Mouse (Mus musculus) intestine, postnatal 0 days (tissue): ENCODE measurements at regions not wholly inside any gene's neighbourhood (a gene's known extent, or its start where the extent isn't known, plus 50 kb on each side); places are given as distances from the start of the nearest gene placed in this dataset.

ENCODE experiments used
- ATAC-seq: fragments of 200-750 bp; cut with Nextera tagmentation; 2 replicates; pipeline ENCODE4 v1.8.0; 2017; ENCODE audit warnings: mild to moderate bottlenecking, moderate TSS enrichment, moderate library complexity
- H3K27ac ChIP-seq: fragments of 300-500 bp; sonication (generic); 2 replicates; pipeline ENCODE4 v1.5.1; 2014; ENCODE audit warnings: mild to moderate bottlenecking, low read depth, low read length, moderate library complexity
- H3K27me3 ChIP-seq: fragments of 300-500 bp; sonication (generic); replicated peaks from 2 replicates; pipeline ENCODE4 v1.6.1; 2014; ENCODE audit warnings: low read length, mixed read lengths; ENCODE audit not compliant: control insufficient read depth, insufficient read depth
- H3K36me3 ChIP-seq: fragments of 300-500 bp; sonication (generic); 2 replicates; pipeline ENCODE4 v1.6.1; 2014; ENCODE audit warnings: mild to moderate bottlenecking, moderate library complexity; ENCODE audit not compliant: control insufficient read depth, insufficient read depth
- H3K4me1 ChIP-seq: fragments of 300-500 bp; sonication (generic); replicated peaks from 2 replicates; pipeline ENCODE4 v1.6.1; 2014; ENCODE audit warnings: antibody characterized with exemption, low read length, mixed read lengths; ENCODE audit not compliant: control insufficient read depth, insufficient read depth
- H3K4me2 ChIP-seq: fragments of 300-500 bp; sonication (generic); replicated peaks from 2 replicates; pipeline ENCODE4 v1.6.1; 2014; ENCODE audit warnings: low read depth, mild to moderate bottlenecking, moderate library complexity
- H3K4me3 ChIP-seq: fragments of 300-500 bp; sonication (generic); 2 replicates; pipeline ENCODE4 v1.5.1; 2014; ENCODE audit warnings: low read depth, low read length
- H3K9ac ChIP-seq: fragments of 300-500 bp; sonication (generic); 2 replicates; pipeline ENCODE4 v1.6.1; 2014; ENCODE audit warnings: mild to moderate bottlenecking, low read depth, low read length
- H3K9me3 ChIP-seq: fragments of 300-500 bp; sonication (generic); 2 replicates; pipeline ENCODE4 v1.6.1; 2016; ENCODE audit warnings: mixed run types; ENCODE audit not compliant: control insufficient read depth
- CTCF ChIP-seq: sonication (generic); IDR thresholded peaks from 2 replicates; pipeline ENCODE4 v1.5.1; 2016; ENCODE audit warnings: low read depth, mild to moderate bottlenecking, control low read depth, antibody characterized with exemption, moderate library complexity
- WGBS: fragments of 180-500 bp; shearing (Covaris S2); extraction: QIAGEN DNeasy Blood & Tissue Kit; methylation state at CpG from one replicate; pipeline ENCODE4 v1.1.7; 2014; 5-methylcytosine and 5-hydroxymethylcytosine counted together

DNA sequence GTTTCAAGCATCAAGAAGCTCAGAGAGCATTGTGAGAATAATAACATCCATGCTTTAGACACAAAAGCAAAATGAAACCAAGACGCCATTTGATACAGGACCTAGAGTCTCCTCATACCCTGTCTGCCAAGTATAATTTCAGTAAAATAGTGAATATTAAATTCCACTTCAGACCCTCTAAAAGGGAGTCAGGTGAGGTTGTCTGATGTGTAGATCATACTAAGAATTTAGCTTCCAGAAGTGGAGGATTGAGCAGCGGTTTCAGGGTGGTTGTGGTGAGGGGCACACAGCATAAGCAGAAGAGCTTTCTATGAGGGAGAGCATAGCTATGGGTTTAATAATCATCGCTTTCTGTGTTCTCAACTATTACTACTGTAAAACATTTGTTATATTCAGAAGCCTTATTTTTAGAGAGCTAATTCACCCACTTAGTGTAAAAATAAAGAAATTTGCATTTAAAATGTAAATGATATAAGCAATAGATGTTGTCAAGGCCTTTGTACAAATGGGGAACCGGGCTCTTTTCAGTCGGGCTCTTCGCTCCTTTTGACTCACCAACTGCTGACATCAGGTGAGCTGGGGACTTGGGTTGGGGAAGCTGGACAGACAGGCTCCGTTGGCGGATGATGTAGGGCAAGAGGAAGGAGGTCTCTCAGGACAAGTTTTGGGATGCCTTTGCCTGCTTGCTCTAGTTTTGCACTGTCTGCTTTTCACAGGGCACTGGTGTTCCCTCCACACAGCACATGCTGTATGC is 85.2 kb upstream of the Ankrd1 start:
- Histone ChIP-seq H3K9ac (no peak overlapping the region), H3K4me3 (no peak overlapping the region), H3K27me3 (no peaks in the 10 kb centered on the region), H3K27ac (no peak overlapping the region), H3K4me2 (no peak overlapping the region), H3K9me3 (no peaks in the 10 kb centered on the region), H3K36me3 (no peaks in the 10 kb centered on the region), H3K4me1 (no peaks in the 10 kb centered on the region)
- WGBS = 98% methylated on average over 8 of the region's 8 CpGs
- no peak for ATAC-seq
- no peak for TF ChIP-seq CTCF

DNA sequence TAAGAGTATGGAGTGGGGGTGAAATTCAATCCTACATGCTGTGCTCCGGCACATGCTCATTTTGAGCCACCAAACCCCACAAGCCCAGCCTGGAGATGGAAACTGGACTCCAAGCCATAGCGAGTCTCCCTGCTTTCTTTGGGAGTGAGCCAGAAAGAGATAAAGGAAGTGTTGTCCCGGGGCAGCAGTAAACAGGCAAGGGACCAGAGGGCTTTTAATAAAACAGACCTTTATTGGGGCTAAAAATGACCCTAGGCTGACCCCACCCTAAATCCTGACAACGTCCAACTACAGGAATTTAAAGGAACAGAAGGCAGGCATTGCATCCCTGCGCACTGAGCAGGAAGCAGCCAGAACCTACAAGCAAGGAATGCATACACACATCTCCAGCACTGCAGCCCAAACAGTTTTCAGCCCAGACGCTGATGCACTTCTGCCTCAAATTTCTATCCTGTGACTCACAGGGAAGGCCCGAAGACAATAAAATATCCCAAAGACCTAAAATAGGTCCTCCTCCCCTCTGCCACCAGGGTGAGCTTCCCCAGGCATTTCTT is 87.9 kb upstream of the Ankrd1 start:
- no peak overlapping the region for H3K27ac ChIP-seq
- peak; percentile 32; the same call in 1 of the 2 replicates for TF ChIP-seq CTCF
- no peaks in the 10 kb centered on the region for H3K9me3 ChIP-seq
- H3K4me2 ChIP-seq = peak overlapping the region; percentile 35
- no peaks in the 10 kb centered on the region for H3K36me3 ChIP-seq
- WGBS = 21% methylated on average over 7 of the region's 7 CpGs
- no peak overlapping the region for H3K4me3 ChIP-seq
- ATAC-seq = no peak
- no peaks in the 10 kb centered on the region for H3K4me1 ChIP-seq
- no peaks in the 10 kb centered on the region for H3K27me3 ChIP-seq
- no peak overlapping the region for H3K9ac ChIP-seq

DNA sequence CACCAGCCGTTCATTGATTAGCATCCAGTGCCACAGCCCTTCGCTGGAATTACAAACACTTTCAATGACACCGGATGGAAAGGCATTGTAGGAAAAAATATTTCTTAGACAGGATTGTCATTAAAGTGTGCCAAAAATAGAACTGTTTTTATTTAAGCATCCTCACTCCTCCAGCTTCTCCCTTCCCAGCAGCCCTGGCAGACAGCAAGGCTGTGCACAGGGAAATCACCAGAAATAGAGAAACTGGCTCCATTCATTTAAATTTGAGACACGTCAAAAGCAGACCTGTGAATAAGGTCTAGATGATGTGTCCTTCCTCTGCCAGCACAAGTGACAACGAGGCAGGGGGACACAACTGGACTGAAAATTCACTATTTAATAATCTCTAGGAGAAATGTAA is 88.5 kb upstream of the Ankrd1 start:
- no peak overlapping the region for H3K4me2 ChIP-seq
- no peak overlapping the region for H3K9ac ChIP-seq
- TF ChIP-seq CTCF = no peak
- H3K4me3 ChIP-seq = no peak overlapping the region
- H3K27me3 ChIP-seq = no peaks in the 10 kb centered on the region
- no peaks in the 10 kb centered on the region for H3K36me3 ChIP-seq
- no peak for ATAC-seq
- H3K27ac ChIP-seq = no peak overlapping the region
- WGBS = 66% methylated on average over 5 of the region's 5 CpGs
- no peaks in the 10 kb centered on the region for H3K9me3 ChIP-seq
- H3K4me1 ChIP-seq = no peaks in the 10 kb centered on the region

DNA sequence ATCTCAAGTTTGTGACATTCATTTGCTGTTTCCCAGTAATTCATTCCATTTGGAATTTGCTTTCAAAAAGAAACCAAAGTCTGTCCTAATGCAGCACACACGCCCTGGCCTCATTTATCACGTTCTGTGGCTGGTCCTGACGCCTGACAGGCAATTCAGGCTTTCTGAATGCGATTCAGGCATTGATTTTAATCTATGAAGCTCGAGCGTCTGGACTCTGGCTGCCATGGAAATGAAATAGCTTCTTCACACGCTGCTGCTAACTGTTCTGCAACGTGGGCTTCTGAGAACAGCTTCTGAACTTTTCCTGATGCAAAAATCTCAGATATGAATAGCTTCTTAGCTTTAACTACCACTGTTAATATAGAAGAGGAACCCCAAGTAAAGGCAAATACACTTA is 93.6 kb upstream of the Ankrd1 start:
- Histone ChIP-seq H3K9ac (no peak overlapping the region), H3K4me1 (no peaks in the 10 kb centered on the region), H3K27ac (no peak overlapping the region), H3K27me3 (no peaks in the 10 kb centered on the region), H3K4me2 (no peak overlapping the region), H3K4me3 (no peak overlapping the region), H3K36me3 (no peaks in the 10 kb centered on the region), H3K9me3 (no peaks in the 10 kb centered on the region)
- 16% methylated on average over 8 of the region's 8 CpGs for WGBS
- TF ChIP-seq CTCF = no peak
- no peak for ATAC-seq

DNA sequence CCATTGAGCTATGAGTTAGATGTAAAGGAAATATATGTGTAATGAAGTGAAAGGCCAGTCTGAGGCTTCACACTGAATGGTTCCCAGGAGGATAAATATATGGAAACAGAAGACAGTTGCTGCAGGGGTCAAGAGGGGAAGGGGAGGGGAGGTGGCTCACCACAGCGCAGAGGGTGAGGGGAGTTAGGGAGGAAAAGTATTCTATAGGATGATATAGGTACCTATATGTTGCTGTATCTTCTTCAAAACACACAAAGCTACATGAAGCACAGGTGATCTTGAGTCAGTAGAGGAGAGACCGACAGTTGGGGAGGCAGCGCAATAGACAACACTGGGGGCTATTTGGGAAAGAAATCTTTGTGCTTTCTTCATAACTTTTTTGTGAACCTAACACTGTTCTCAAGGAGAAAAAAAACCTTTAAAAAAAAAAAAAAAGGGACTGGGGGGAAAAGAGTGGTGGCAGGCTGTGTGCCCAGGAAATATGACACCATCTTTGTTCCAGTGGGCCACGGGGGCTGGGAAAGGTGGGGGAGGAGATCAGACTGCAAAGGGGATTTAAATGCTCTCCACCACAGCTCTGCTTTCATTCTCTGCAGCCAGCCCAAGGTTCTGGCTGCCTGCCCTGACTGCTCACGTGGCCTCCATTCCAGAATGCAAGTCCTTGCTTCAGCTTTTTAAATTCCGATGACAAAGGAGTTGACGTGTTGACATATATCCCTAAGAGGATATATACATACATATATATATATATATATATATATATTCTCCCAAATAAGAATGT is 94.5 kb upstream of the Ankrd1 start:
- no peak for TF ChIP-seq CTCF
- Histone ChIP-seq H3K4me1 (no peaks in the 10 kb centered on the region), H3K36me3 (no peaks in the 10 kb centered on the region), H3K4me2 (no peak overlapping the region), H3K27me3 (no peaks in the 10 kb centered on the region), H3K27ac (no peak overlapping the region), H3K9me3 (no peaks in the 10 kb centered on the region), H3K4me3 (no peak overlapping the region), H3K9ac (no peak overlapping the region)
- ATAC-seq = no peak
- WGBS = 44% methylated on average over 7 of the region's 7 CpGs

DNA sequence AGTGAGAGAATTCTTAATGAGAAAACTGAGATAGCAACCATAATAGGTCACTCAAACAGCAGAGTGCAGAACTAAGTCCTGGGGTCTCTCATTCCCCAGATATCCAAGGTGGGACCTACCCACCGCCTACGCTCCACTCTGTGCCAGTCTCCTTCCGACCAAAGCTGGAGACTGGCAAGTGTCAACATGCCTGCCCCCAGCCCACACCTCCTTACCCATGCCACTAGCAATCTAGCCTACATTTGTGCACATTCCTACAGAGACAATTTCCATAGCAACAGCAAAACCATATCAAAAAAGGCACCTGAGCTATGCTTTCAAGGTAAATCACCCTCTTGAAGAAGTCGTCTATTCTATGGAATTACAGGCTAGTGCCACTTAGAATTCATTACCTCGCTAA is 97.3 kb upstream of the Ankrd1 start:
- no peaks in the 10 kb centered on the region for H3K36me3 ChIP-seq
- 80% methylated on average over 5 of the region's 5 CpGs for WGBS
- no peak overlapping the region for H3K4me3 ChIP-seq
- H3K4me1 ChIP-seq = no peaks in the 10 kb centered on the region
- no peaks in the 10 kb centered on the region for H3K9me3 ChIP-seq
- H3K27me3 ChIP-seq = no peaks in the 10 kb centered on the region
- no peak for ATAC-seq
- H3K4me2 ChIP-seq = no peak overlapping the region
- no peak overlapping the region for H3K9ac ChIP-seq
- TF ChIP-seq CTCF = no peak
- no peak overlapping the region for H3K27ac ChIP-seq
